Mouse (Mus musculus): ENCODE measurements around the gene Mb21d2.

Gene Mb21d2

GRCm38 (mm10) chr16:28902620-28903565 lies 26.6 kb downstream of the Mb21d2 start:
- no peak for DNase-seq (ENCODE audit: low read depth, low spot score)

GRCm38 (mm10) chr16:28899161-28899540 lies 30.3 kb downstream of the Mb21d2 start:
- no peak for DNase-seq (ENCODE audit: low read depth, low spot score)

GRCm38 (mm10) chr16:28898509-28899160 lies 30.8 kb downstream of the Mb21d2 start:
- DNase-seq (ENCODE audit: low read depth, low spot score), result no peak

GRCm38 (mm10) chr16:28896571-28896970 lies 32.9 kb downstream of the Mb21d2 start:
- DNase-seq (ENCODE audit: low read depth, low spot score), result no peak

- no peak for DNase-seq (ENCODE audit: low read depth, low spot score)
Observed at GRCm38 (mm10) chr16:28894872-28895271, 34.6 kb downstream of the Mb21d2 start.

- DNase-seq (ENCODE audit: low read depth, low spot score), result no peak
Observed at GRCm38 (mm10) chr16:28893266-28893665, 36.2 kb downstream of the Mb21d2 start.

GRCm38 (mm10) chr16:28886201-28886745 lies 43.2 kb downstream of the Mb21d2 start:
- no peak for DNase-seq (ENCODE audit: low read depth, low spot score)

- no peak for DNase-seq (ENCODE audit: low read depth, low spot score)
Observed at GRCm38 (mm10) chr16:28885474-28885873, 44.0 kb downstream of the Mb21d2 start.

GRCm38 (mm10) chr16:28884661-28885060 lies 44.8 kb downstream of the Mb21d2 start:
- no peak for DNase-seq (ENCODE audit: low read depth, low spot score)

GRCm38 (mm10) chr16:28883649-28884048 lies 45.8 kb downstream of the Mb21d2 start:
- no peak for DNase-seq (ENCODE audit: low read depth, low spot score)

GRCm38 (mm10) chr16:28882687-28883428 lies 46.6 kb downstream of the Mb21d2 start:
- no peak for DNase-seq (ENCODE audit: low read depth, low spot score)

- no peak for DNase-seq (ENCODE audit: low read depth, low spot score)
Observed at GRCm38 (mm10) chr16:28881787-28882186, 47.7 kb downstream of the Mb21d2 start.

- no peak for DNase-seq (ENCODE audit: low read depth, low spot score)
Observed at GRCm38 (mm10) chr16:28880756-28881155, 48.7 kb downstream of the Mb21d2 start.

GRCm38 (mm10) chr16:28880307-28880681 lies 49.2 kb downstream of the Mb21d2 start:
- DNase-seq (ENCODE audit: low read depth, low spot score), result no peak

GRCm38 (mm10) chr16:28879636-28880306 lies 49.7 kb downstream of the Mb21d2 start:
- DNase-seq (ENCODE audit: low read depth, low spot score), result no peak

- DNase-seq (ENCODE audit: low read depth, low spot score), result no peak
Observed at GRCm38 (mm10) chr16:28877162-28877662, 52.3 kb downstream of the Mb21d2 start.

- DNase-seq (ENCODE audit: low read depth, low spot score), result no peak
Observed at GRCm38 (mm10) chr16:28873404-28873895, 56.0 kb downstream of the Mb21d2 start.

- no peak for DNase-seq (ENCODE audit: low read depth, low spot score)
Observed at GRCm38 (mm10) chr16:28870860-28871259, 58.6 kb downstream of the Mb21d2 start.

- no peak for DNase-seq (ENCODE audit: low read depth, low spot score)
Observed at GRCm38 (mm10) chr16:28870456-28870855, 59.0 kb downstream of the Mb21d2 start.

- DNase-seq (ENCODE audit: low read depth, low spot score), result no peak
Observed at GRCm38 (mm10) chr16:28868864-28869263, 60.6 kb downstream of the Mb21d2 start.
